Mouse (Mus musculus) liver, postnatal 0 days (tissue): Measurements from ENCODE around the gene Trim62. TPM values are rescaled to one million over a fixed set of nuclear protein-coding genes. Genes with fewer than 3 reads are reported as not detected.

ENCODE experiments used
- ATAC-seq: fragments of 200-750 bp; cut with Nextera tagmentation; 2 replicates; pipeline ENCODE4 v1.8.0; 2017; ENCODE audit warnings: mild to moderate bottlenecking, moderate library complexity
- DNase-seq: peaks from one replicate; pipeline ENCODE4 v3.0.0-alpha.2; 2016
- H3K27ac ChIP-seq: fragments of 300-500 bp; sonication (generic); 2 replicates; pipeline ENCODE4 v1.5.1; 2014; ENCODE audit warnings: antibody characterized with exemption, moderate library complexity, mild to moderate bottlenecking, low read depth
- H3K27me3 ChIP-seq: fragments of 300-500 bp; sonication (generic); 2 replicates; pipeline ENCODE4 v1.6.1; 2014; ENCODE audit warnings: low read length, control low read depth, mixed read lengths; ENCODE audit not compliant: insufficient read depth
- H3K36me3 ChIP-seq: fragments of 300-500 bp; sonication (generic); replicated peaks from 2 replicates; pipeline ENCODE4 v1.6.1; 2014; ENCODE audit warnings: mild to moderate bottlenecking, control low read depth, low read length, moderate library complexity, mixed read lengths; ENCODE audit not compliant: insufficient read depth
- H3K4me1 ChIP-seq: fragments of 300-500 bp; sonication (generic); 2 replicates; pipeline ENCODE4 v1.6.1; 2014; ENCODE audit warnings: antibody characterized with exemption, mild to moderate bottlenecking, control low read depth; ENCODE audit not compliant: insufficient read depth
- H3K4me2 ChIP-seq: fragments of 300-500 bp; sonication (generic); 2 replicates; pipeline ENCODE4 v1.6.1; 2014; ENCODE audit warnings: low read depth, mild to moderate bottlenecking, low read length, moderate library complexity, mixed read lengths
- H3K4me3 ChIP-seq: fragments of 300-500 bp; sonication (generic); 2 replicates; pipeline ENCODE4 v1.5.1; 2014; ENCODE audit warnings: low read depth, low read length
- H3K9ac ChIP-seq: fragments of 300-500 bp; sonication (generic); replicated peaks from 2 replicates; pipeline ENCODE4 v1.6.1; 2014; ENCODE audit warnings: mild to moderate bottlenecking, moderate library complexity
- H3K9me3 ChIP-seq: fragments of 300-500 bp; sonication (generic); 2 replicates; pipeline ENCODE4 v1.6.1; 2016; ENCODE audit warnings: mild to moderate bottlenecking, control low read depth, low read length, mixed read lengths
- CTCF ChIP-seq: sonication (generic); IDR thresholded peaks from 2 replicates; pipeline ENCODE4 v1.5.1; 2016; ENCODE audit warnings: antibody characterized with exemption, low read depth
- EP300 ChIP-seq: IDR thresholded peaks from 2 replicates; pipeline ENCODE4 v1.6.1; 2016; ENCODE audit warnings: antibody characterized with exemption, low read depth, mild to moderate bottlenecking
- WGBS: fragments of 180-500 bp; shearing (Covaris S2); extraction: QIAGEN DNeasy Blood & Tissue Kit; methylation state at CpG from one replicate; pipeline ENCODE4 v1.1.7; 2014; ENCODE audit not compliant: insufficient replicate concordance; 5-methylcytosine and 5-hydroxymethylcytosine counted together
- polyA plus RNA-seq: library from polyadenylated mRNA; unstranded; fragments of >200 nt; fragmentation: Nextera tagmentation; extraction: Ambion mirVana; gene quantifications from 2 replicates; pipeline ENCODE4 v1.2.1, GENCODE M21; 2015

Trim62 gene
- polyA plus RNA-seq, 1 experiment from 2014 or later, result 0.26 TPM

DNA sequence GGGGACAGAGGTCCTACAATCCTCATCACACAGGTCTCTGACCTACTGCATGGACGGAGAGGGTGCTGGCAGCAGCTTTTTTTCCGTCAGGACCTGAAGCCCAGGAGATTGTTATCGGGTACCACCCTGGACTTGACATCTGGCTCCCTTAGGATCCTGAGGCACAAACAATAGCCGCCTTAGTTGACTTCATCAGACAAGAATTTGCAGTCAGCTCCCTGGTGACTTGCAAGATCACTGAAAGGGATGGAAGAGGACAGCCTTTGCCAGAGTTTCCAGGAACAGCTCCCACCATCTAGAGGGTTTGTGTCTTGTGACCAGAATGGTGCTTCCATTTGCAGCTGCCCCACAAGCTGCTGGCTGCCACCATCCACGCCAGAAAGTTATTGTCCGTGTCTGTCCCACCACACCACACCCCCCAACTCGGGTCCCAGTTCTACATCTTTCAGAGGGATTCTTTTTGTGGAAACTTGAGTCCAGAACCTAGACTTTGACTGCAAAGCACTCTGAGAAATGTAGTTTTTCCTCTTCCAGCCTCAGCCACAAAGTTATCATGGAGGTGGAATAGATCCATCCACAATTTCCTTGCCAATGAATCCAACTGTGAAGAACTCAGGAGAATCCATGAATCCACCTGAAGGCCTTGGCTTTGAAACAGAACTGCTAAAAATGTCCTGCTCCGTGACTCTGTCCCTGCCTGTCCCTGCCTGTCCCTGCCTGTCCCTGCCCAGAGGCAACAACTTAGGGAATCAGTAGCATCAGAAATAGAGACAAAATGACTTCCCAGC is 27.1 kb downstream of the Trim62 start:
- Histone ChIP-seq H3K9ac (no peak overlapping the region), H3K27me3 (no peaks in the 10 kb centered on the region), H3K4me2 (no peak overlapping the region), H3K36me3 (no peaks in the 10 kb centered on the region), H3K4me1 (no peaks in the 10 kb centered on the region), H3K27ac (no peak overlapping the region), H3K4me3 (no peak overlapping the region), H3K9me3 (no peaks in the 10 kb centered on the region)
- TF ChIP-seq CTCF (no peak), EP300 (no peak)
- ATAC-seq (no peak), DNase-seq (no peak)
- WGBS, result 60% methylated on average over 8 of the region's 8 CpGs

DNA sequence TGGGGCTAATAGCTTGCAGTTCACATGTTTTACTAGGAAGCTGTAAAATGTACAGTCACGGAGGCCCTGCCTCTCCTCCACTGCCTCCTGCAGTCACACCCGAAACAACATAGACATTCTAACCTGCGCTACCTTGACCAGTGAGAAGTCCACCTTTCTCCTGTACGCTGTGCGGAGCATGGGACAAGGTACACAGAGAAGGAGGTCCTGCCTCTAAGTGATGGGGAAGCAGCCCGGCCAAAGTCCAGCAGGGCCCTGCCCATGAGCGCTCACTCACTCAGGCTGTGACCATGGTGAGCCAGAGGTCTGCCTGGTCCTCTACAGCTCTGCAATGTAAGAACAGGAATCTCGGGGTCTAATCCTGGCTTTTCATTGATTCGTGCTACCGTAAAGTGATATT is 28.7 kb downstream of the Trim62 start:
- Histone ChIP-seq H3K9me3 (no peaks in the 10 kb centered on the region), H3K4me2 (no peak overlapping the region), H3K36me3 (no peaks in the 10 kb centered on the region), H3K27ac (no peak overlapping the region), H3K4me3 (no peak overlapping the region), H3K4me1 (no peaks in the 10 kb centered on the region), H3K9ac (no peak overlapping the region), H3K27me3 (no peaks in the 10 kb centered on the region)
- 75% methylated on average over 10 of the region's 10 CpGs for WGBS
- no peak for TF ChIP-seq CTCF
- TF ChIP-seq EP300, result no peak
- no peak for DNase-seq
- no peak for ATAC-seq

DNA sequence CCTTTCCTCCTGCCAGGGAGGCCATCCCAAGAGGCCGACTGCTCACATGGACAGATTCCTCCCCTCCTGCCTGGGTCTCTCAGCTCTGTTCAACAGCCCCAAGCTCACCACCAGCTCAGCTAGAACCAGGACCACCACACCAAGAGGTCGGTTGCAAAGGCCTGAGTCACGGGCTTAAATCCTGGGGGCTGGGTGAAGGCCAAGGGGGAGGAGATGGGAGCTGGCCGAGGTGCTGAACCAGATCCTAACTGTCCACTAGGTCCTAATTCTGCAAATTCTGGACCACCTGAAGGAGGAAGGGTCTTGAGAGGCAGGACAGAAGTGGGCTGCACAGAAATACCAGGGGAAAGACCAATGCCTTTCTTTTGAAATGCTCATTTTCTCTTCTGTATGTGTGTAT is 30.4 kb downstream of the Trim62 start:
- no peak overlapping the region for H3K4me2 ChIP-seq
- H3K4me1 ChIP-seq, result peaks cover 6% of the 10 kb centered on the region
- H3K27ac ChIP-seq, result no peak overlapping the region
- WGBS, result 24% methylated on average over 4 of the region's 4 CpGs
- H3K36me3 ChIP-seq, result no peaks in the 10 kb centered on the region
- TF ChIP-seq CTCF (no peak), EP300 (no peak)
- no peaks in the 10 kb centered on the region for H3K9me3 ChIP-seq
- no peaks in the 10 kb centered on the region for H3K27me3 ChIP-seq
- no peak overlapping the region for H3K9ac ChIP-seq
- DNase-seq (no peak), ATAC-seq (no peak)
- H3K4me3 ChIP-seq, result no peak overlapping the region

DNA sequence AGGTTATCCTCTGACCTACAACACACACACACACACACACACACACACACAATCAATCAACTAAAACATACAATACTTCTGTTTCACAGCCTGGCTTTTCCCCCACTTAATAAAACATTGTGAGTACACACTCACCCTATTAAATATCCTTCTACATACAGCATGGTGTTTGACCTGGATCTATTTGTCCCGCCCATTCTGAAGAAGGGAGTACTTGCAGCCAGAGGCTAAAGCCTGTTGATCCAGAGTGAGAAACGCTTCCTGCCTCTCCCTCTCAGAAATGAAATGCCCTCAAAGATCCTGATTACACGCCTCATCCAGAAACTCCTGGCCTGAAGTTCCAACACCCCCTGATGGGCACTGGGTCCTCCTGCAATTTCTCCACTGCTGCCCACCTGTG is 33.7 kb downstream of the Trim62 start:
- Histone ChIP-seq H3K9me3 (no peaks in the 10 kb centered on the region), H3K36me3 (no peaks in the 10 kb centered on the region), H3K9ac (no peak overlapping the region), H3K4me1 (peaks cover 10% of the 10 kb centered on the region), H3K4me3 (no peak overlapping the region), H3K4me2 (no peak overlapping the region), H3K27me3 (no peaks in the 10 kb centered on the region), H3K27ac (no peak overlapping the region)
- 66% methylated on average over 3 of the region's 3 CpGs for WGBS
- ATAC-seq (no peak), DNase-seq (no peak)
- TF ChIP-seq EP300 (no peak), CTCF (no peak)

DNA sequence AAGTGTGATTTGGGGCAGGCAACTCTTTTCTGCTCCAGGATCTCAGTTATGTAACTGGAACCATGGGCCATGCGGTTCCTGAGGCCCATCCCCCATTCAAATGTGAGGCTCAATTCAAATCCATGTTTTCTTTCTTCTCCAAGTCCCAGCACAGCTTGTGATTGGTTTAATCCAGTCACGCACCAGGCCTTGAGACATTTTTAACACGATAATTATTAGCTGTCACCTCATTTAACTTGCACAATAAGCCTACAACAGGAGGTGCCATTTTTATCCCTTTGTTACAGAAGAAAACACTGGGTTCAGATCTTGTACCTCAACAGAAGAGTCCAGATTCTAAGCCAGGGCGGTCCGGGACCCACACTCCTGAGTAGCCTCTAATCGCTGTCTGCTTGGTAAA is 34.4 kb downstream of the Trim62 start:
- TF ChIP-seq CTCF (no peak), EP300 (no peak)
- 77% methylated on average over 6 of the region's 6 CpGs for WGBS
- Histone ChIP-seq H3K9me3 (no peaks in the 10 kb centered on the region), H3K27ac (no peak overlapping the region), H3K4me2 (no peak overlapping the region), H3K27me3 (no peaks in the 10 kb centered on the region), H3K4me1 (peaks cover 10% of the 10 kb centered on the region), H3K36me3 (no peaks in the 10 kb centered on the region), H3K4me3 (no peak overlapping the region), H3K9ac (no peak overlapping the region)
- ATAC-seq (no peak), DNase-seq (no peak)

DNA sequence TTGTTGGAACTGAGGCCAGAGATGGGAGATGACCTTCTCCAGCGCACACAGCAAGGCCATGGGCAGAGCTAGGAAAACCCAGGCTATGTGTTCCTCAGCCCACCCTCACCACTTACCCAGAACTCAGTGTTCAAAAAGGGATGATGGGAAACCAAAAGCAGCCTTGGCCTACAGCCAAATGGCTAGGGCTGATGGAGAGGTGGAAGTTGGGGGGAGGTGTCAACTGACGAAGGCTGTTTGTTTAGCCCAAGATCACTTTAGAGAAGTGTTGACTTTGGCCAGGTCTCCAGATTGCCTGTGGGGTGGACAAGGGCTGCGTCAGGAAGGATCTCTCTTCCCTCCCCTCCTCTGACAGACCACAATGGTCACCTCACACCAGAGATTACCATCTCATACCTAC is 34.8 kb downstream of the Trim62 start:
- Histone ChIP-seq H3K27ac (no peak overlapping the region), H3K27me3 (0 out of 2 replicates have a peak, but pooled peaks cover 3% of the 10 kb centered on the region), H3K4me1 (peaks cover 10% of the 10 kb centered on the region), H3K9me3 (no peaks in the 10 kb centered on the region), H3K9ac (no peak overlapping the region), H3K36me3 (no peaks in the 10 kb centered on the region), H3K4me2 (no peak overlapping the region), H3K4me3 (no peak overlapping the region)
- DNase-seq (no peak), ATAC-seq (no peak)
- no peak for TF ChIP-seq CTCF
- no peak for TF ChIP-seq EP300
- WGBS, result 33% methylated on average over 3 of the region's 3 CpGs
